Mouse (Mus musculus): ENCODE data around the gene Lemd2.

DNA sequence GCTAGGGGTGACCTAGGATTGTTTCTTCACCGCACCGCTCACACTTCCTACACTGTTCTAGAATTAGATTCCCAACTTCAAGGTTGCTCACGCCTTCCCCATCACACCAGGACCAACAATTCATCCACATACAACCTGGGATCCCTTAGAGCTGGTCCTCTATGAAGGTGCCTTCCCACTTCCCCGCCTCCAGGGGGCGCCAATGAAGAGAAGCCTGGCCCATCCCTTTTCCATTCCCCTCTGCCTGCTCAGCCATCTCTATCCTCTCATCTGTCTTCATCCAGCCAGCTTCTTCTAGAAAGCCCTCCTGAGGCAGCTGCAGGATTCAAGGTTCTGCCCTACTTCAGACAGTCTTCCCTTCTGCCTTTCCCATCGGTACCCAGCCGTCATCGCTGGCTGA, 52.9 kb downstream of the Lemd2 start:
- TF ChIP-seq EP300 (IDR thresholded peaks at IDR 0.05; ENCODE audit: low read depth) (no peak), CTCF (IDR thresholded peaks at IDR 0.05; ENCODE audit: low read depth) (peak; percentile 43)
